Mouse (Mus musculus) thymus, postnatal 36 days (tissue): ENCODE data around the gene Dpagt1.
"Not testable (repeated sequence)": the region's sequence is repeated elsewhere in the genome, so short reads cannot be mapped to it uniquely, and the experiment has no call there.

Experiments
- DNase-seq, 2 experiments: peaks; one replicate each; pipeline ENCODE4 v3.0.0; 2022; ENCODE audit warnings: mixed read lengths in 2 of 2

Gene Dpagt1

DNA sequence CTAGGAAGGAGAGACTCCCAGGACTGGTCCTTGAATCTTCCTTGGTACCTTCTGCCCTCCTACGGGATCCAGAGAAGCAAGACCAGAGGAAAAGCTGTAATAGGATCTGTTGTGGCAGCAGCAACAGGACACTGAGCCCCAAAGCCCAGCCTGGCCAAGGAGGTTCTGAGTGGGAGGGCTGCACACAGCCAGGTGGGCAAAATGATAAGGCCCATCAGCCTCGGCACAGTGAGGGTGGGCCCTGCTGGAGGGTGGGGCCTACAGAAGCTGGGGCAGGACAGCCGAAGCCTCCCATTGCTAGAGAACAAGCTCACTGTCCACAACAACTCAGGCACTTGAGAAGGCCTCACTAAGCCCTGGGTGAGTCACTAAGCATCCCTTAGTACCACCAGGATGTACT, 16.4 kb downstream of the Dpagt1 start:
- DNase-seq: no peak

GRCm38 (mm10) chr9:44342605-44343004, 16.8 kb downstream of the Dpagt1 start:
- no peak for DNase-seq

DNA sequence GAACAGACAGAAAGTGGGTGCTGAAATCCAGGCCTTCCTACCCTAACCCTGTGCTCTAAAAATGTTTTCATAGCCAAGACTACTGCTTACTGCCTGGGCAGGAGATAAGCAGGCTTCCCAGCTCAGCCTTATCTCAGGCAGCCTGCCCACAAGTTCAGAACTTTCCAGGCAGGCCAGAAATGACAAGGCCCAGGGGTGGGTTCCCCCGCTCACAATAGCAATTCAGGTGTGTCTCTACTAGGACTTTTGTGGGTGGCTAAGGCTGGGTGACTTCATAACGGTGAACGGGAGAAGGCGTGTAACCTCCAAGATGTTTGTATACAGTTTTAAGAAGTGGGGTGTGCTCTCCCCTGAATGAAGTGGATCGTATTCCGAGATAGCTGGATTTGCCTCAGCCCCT, 17.5 kb downstream of the Dpagt1 start:
- no peak for DNase-seq

GRCm38 (mm10) chr9:44343781-44344421, 18.1 kb downstream of the Dpagt1 start, which contains the start of gene Hmbs:
Hmbs (minus strand) TSS chr9:44344228.
- peak; percentile 87 for DNase-seq

DNA sequence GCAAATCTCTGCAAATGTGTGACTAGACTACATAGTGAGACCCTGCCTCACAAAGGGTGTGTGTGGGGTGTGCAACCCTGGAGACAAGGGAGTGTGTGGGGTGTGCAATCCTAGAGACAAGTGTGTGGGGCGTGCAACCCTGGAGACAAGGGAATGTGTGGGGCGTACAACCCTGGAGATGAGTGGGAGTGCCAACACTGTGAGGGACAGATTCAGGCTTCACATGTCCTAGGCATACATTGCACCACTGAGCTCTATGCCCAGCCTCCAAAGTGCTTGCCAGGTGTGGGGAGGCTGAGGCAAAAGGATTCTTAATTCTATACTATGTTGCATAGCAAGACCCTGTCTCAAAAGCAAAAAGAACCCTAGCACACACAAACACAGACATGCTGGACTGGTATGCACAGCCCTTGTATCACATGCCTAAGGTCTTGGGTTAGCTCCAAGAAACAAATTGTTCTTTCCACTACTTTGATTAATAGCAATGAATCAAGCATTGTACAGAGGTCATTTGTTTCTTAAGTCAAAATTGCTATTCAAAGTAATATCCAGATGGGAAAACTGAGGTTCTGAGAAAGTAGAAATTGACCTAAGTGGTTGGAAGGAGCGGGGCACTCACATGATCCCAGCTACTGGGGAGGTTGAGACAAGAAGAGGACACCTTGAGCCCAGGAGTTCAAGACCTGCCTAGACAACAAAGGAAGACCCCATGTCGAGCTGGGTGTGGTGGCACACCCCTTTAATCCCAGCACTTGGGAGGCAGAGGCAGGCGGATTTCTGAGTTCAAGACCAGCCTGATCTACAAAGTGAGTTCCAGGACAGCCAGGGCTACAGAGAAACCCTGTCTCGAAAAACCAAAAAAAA, 20.0 kb downstream of the Dpagt1 start:
- no peak for DNase-seq

DNA sequence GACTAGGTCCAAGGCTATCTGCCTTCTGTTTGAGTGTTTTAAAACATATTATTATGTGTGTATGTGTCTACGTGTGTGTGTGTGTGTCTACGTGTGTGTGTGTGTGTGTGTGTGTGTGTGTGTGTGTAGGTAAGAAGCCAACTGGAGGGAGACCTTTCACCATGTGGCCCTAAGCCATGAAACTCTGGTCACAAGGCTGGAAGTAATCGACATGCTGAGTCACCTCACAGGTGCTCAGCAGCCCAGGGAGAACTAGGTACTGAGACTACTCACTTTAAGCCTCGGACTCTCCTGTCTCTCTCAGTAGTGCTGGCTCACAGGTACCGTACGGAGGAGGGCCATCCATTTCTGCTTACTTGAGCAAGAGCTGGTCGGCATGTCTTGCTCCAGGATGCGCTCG, 21.3 kb downstream of the Dpagt1 start:
- DNase-seq: no peak

DNA sequence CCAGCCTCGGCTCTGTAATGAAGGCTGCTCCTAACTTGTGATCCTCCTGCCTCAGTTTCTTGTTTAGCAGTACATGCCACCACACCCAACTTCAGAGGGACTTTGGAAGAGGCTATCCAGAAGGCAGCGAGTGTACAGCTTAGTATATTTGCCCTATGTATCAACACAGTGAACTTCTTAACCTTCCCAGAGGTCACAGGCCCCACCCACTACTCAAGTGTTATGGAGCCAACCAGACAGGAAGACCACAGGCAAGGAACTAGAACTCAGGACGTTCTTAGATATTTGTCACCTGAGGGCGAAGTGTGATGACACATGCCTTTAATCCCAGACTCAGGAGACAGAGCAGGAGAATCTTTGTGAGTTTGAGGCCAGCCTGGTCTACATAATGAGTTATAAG, 21.8 kb downstream of the Dpagt1 start:
- no peak for DNase-seq

DNA sequence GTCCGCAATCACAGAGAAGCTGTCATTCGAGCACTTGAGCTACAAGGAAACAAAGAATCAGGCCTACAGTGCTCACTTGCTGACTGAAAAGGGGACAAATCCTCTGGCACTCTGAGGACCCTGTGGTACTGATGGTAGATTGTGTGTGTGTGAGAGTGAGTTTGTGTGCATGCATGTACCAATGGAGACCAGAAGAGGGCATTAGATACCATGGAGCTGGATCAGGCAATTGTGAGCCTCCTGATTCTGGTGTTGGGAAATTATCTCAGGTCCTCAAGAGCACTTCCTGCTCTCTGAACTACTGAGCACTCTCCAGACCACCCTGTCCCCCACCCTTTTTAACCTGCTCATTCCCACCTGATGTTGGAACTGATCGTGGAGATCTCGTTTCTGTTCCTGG, 22.7 kb downstream of the Dpagt1 start:
- no peak for DNase-seq

GRCm38 (mm10) chr9:44351396-44351795, 25.6 kb downstream of the Dpagt1 start:
- no peak for DNase-seq

GRCm38 (mm10) chr9:44352337-44352736, 26.5 kb downstream of the Dpagt1 start:
- no peak for DNase-seq

- DNase-seq: no peak
Observed at GRCm38 (mm10) chr9:44353142-44353541, 27.3 kb downstream of the Dpagt1 start.

DNA sequence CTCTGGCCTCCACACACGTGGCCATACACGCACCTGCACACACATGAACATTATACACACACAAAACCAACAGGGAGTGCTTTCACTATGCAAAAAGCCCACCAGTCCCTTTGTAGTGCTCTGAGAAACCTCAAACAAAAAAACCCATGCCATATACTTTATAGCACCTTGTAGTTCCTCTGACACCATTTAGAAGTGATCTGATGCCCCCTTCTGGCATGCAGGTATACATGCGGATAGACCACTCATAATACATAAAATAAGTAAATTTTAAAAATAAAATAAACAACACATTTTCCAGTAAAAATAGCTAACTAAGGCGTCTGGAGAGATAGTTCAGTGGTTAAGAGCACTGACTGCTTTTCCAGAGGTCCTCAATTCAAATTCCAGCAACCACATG, 31.4 kb downstream of the Dpagt1 start:
- DNase-seq: peak in 1 of 2 experiments; percentile 23

- peak; percentile 93 to 95 for DNase-seq
Observed at GRCm38 (mm10) chr9:44361190-44361917, 35.5 kb downstream of the Dpagt1 start, which contains the start of gene Vps11. Vps11 (minus strand) TSS chr9:44361670.

GRCm38 (mm10) chr9:44361931-44362330, 36.1 kb downstream of the Dpagt1 start:
- DNase-seq: not testable (repeated sequence)

DNA sequence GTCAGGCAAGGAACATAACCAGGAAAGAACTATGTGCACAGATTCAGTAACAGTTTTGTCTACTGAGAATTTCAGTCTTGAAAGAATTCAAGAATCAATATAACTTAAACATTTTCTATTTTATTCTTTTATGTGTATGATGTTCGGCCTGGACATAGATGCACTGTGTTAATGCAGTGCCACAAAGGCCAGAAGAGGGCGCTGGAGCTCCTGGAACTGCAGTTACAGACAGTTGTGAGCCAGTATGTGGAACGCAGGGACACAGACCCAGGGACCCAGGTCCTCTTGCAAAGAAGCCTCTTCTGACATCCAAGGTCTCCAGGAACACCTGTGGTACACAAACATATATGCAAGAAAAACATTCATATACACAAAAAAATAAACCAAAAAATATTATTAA, 38.7 kb downstream of the Dpagt1 start:
- DNase-seq: peak in 1 of 2 experiments; percentile 28

DNA sequence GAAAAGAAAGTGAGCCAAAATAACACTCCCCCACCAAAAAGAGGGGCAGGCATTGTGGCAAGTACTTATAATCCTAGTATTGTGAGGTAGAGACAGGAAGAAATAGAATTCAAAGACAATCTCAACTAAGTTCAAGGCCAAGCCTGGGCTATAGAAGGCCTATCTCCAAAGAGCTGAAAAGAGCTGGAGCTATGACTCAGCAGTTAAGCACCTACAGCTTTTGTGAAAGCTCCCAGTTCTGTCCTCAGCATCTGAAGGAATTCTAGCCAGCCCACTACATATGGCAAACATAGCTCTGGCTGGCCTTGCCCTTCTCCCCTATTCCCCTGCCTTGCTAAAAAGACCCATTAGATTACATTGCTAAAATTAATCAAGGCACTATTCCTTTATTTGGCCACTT, 47.6 kb downstream of the Dpagt1 start:
- DNase-seq: no peak

- DNase-seq: no peak
Observed at GRCm38 (mm10) chr9:44376141-44376540, 50.3 kb downstream of the Dpagt1 start.

GRCm38 (mm10) chr9:44377335-44377734, 51.5 kb downstream of the Dpagt1 start:
- not testable (repeated sequence) for DNase-seq

DNA sequence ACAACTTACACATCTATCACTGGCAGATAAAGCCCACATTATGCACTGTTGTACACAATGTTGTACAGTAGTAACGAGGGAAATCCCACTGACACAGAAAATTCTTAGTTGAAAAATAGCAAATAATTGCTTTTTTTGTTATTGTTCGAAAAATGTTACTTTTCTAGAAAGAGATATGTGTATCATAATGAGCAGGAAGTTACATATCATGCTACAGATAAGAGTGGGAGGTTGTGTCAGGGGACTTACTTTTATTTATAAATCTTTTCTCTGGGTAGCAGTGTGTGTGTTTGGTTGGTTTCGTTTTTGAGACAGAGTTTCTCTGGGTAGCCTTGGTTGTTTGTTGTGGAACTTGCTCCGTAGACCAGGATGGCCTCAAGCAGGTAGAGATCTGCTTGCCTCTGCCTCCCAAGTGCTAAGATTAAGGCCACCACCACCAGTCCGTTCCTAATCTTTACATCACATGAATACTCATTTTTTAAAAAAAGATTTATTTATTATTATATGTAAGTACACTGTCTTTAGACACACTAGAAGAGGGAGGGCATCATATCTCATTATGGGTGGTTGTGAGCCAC, 52.4 kb downstream of the Dpagt1 start:
- DNase-seq: no peak

GRCm38 (mm10) chr9:44379054-44379834, 53.4 kb downstream of the Dpagt1 start, which contains the start of gene Hyou1:
Hyou1 (plus strand) TSS chr9:44379490.
- peak; percentile 99 for DNase-seq

DNA sequence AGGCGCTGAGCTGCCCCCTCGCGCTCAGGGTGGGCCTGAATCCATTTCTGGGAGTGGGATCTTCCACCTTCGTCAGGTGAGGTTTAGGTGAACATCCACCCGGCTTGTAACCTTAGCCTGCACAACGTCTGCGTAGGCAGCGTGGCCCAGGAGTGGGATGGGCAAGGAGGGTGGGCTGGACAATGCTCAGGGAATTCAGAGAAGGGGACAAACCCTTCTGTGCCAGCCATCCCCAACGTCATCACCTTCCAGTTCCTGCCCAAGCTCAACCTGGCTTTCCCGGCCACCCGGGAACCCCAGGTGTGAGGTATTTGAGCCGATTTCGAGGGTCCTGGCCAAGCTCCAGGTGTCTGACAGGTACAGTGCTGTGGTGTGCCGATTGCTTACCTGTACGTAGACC, 54.0 kb downstream of the Dpagt1 start:
- no peak for DNase-seq
